Mouse (Mus musculus) liver, embryonic 16.5 days (tissue): ENCODE results near the gene Plcd4. TPM values are rescaled to one million over a fixed set of nuclear protein-coding genes. Genes with fewer than 3 reads are reported as not detected.

Experiments
- ATAC-seq: fragments of 200-750 bp; cut with Nextera tagmentation; 2 replicates; pipeline ENCODE4 v1.8.0; 2017; ENCODE audit warnings: low read depth, mild to moderate bottlenecking, moderate number of reproducible peaks, moderate library complexity
- H3K27ac ChIP-seq: fragments of 300-500 bp; sonication (generic); 2 replicates; pipeline ENCODE4 v1.5.1; 2014; ENCODE audit warnings: mild to moderate bottlenecking, low read length
- H3K27me3 ChIP-seq: fragments of 300-500 bp; sonication (generic); 2 replicates; pipeline ENCODE4 v1.6.1; 2014; ENCODE audit warnings: low read depth, low read length, mixed read lengths; ENCODE audit not compliant: control insufficient read depth, insufficient read depth
- H3K36me3 ChIP-seq: fragments of 300-500 bp; sonication (generic); 2 replicates; pipeline ENCODE4 v1.6.1; 2014; ENCODE audit warnings: mild to moderate bottlenecking; ENCODE audit not compliant: control insufficient read depth, insufficient read depth
- H3K4me1 ChIP-seq: fragments of 300-500 bp; sonication (generic); 2 replicates; pipeline ENCODE4 v1.6.1; 2014; ENCODE audit warnings: low read depth, low read length, mixed read lengths; ENCODE audit not compliant: control insufficient read depth
- H3K4me2 ChIP-seq: fragments of 300-500 bp; sonication (generic); 2 replicates; pipeline ENCODE4 v1.6.1; 2014; ENCODE audit warnings: low read depth, low read length, mixed read lengths
- H3K4me3 ChIP-seq: fragments of 300-500 bp; sonication (generic); 2 replicates; pipeline ENCODE4 v1.5.1; 2014; ENCODE audit warnings: low read depth, mild to moderate bottlenecking, low read length
- H3K9ac ChIP-seq: fragments of 300-500 bp; sonication (generic); 2 replicates; pipeline ENCODE4 v1.6.1; 2014; ENCODE audit warnings: low read depth, low read length
- H3K9me3 ChIP-seq: fragments of 300-500 bp; sonication (generic); replicated peaks from 2 replicates; pipeline ENCODE4 v1.6.1; 2016; ENCODE audit warnings: low read length; ENCODE audit not compliant: control insufficient read depth
- WGBS: fragments of 180-500 bp; shearing (Covaris S2); extraction: QIAGEN DNeasy Blood & Tissue Kit; methylation state at CpG from one replicate; pipeline ENCODE4 v1.1.7; 2014; ENCODE audit not compliant: insufficient replicate concordance; 5-methylcytosine and 5-hydroxymethylcytosine counted together
- polyA plus RNA-seq: library from polyadenylated mRNA; unstranded; fragments of >200 nt; fragmentation: Nextera tagmentation; extraction: Ambion mirVana; gene quantifications from 2 replicates; pipeline ENCODE4 v1.2.1, GENCODE M21; 2015

The Plcd4 gene
- polyA plus RNA-seq, 1 experiment from 2014 or later = 0.40 TPM

- Histone ChIP-seq H3K4me3 (no peak overlapping the region), H3K27me3 (no peaks in the 10 kb centered on the region), H3K36me3 (peaks cover 54% of the 10 kb centered on the region), H3K9ac (no peak overlapping the region), H3K4me2 (no peak overlapping the region), H3K27ac (no peak overlapping the region), H3K9me3 (no peaks in the 10 kb centered on the region), H3K4me1 (no peaks in the 10 kb centered on the region)
- ATAC-seq = no peak
- WGBS = 76% methylated on average over 4 of the region's 4 CpGs
These were observed 17.9 kb upstream of the Plcd4 start for GRCm38 (mm10) chr1:74524746-74525145.

- H3K9ac ChIP-seq = no peak overlapping the region
- peaks cover 44% of the 10 kb centered on the region for H3K36me3 ChIP-seq
- H3K9me3 ChIP-seq = no peaks in the 10 kb centered on the region
- H3K27me3 ChIP-seq = no peaks in the 10 kb centered on the region
- H3K27ac ChIP-seq = no peak overlapping the region
- peak; percentile 71 for ATAC-seq
- WGBS = 73% methylated on average over 7 of the region's 7 CpGs
- no peak overlapping the region for H3K4me3 ChIP-seq
- H3K4me2 ChIP-seq = no peak overlapping the region
- H3K4me1 ChIP-seq = no peaks in the 10 kb centered on the region
These were observed 14.1 kb upstream of the Plcd4 start for GRCm38 (mm10) chr1:74528589-74528988.

DNA sequence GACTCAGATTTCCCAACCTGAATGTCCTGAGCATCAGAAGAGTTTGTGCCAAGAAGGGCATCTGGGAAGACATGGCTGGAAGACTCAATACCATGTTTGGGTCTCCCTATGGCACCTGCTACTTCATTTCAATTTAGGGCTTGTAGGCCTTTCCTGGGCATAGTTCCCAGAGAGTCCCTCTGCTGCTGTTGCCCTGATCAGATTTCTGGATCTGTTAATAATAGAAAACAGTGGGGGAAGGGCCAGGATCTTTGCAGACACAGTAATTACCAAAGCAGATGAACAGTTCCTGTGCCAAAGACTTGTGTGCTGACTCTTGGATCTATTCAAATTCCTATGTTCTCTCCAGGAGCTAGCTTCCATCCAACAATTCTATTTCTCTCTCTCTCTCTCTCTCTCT is 4.0 kb upstream of the Plcd4 start:
- no peak for ATAC-seq
- Histone ChIP-seq H3K4me1 (no peaks in the 10 kb centered on the region), H3K36me3 (no peaks in the 10 kb centered on the region), H3K9me3 (no peaks in the 10 kb centered on the region), H3K27me3 (peaks cover 5% of the 10 kb centered on the region), H3K9ac (no peak overlapping the region), H3K27ac (no peak overlapping the region), H3K4me2 (no peak overlapping the region), H3K4me3 (no peak overlapping the region)

DNA sequence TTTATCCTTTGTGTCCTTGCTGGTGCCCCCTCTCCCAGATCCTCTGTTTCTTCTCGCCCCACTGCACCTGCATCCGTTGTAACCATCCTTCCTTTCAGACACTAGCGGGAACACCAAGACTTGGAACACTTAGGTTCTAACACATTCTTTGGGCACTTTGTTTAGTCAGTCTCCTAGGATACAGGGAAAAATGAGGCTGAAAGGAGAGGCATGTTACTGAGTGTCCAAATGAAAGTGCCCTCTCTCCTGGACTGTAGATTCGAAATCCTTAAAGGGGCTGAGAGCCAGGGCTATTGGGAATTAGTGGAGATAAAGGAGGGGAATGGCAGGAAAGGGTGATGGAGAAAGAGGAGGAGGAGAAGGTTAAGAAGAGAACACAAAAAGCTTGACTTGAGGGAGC is 1.5 kb downstream of the Plcd4 start, which contains the start of gene Usp37:
Gene Usp37, minus strand, starts transcription at position 101 of the 400 bp plus-strand sequence.
- no peak within 1 kb of the TSS for H3K9ac ChIP-seq
- H3K36me3 ChIP-seq = no peaks in the 10 kb centered on the region
- WGBS = 62% methylated on average over 4 of the region's 4 CpGs

GRCm38 (mm10) chr1:74559061-74559460 is 16.4 kb downstream of the Plcd4 start:
- Histone ChIP-seq H3K27me3 (no peaks in the 10 kb centered on the region), H3K9ac (no peak overlapping the region), H3K36me3 (no peaks in the 10 kb centered on the region), H3K4me3 (no peak overlapping the region), H3K4me2 (no peak overlapping the region), H3K27ac (no peak overlapping the region), H3K4me1 (no peaks in the 10 kb centered on the region), H3K9me3 (no peaks in the 10 kb centered on the region)
- 49% methylated on average over 5 of the region's 5 CpGs for WGBS
- no peak for ATAC-seq

More for the DNA sequence above, 1.5 kb downstream of the Plcd4 start, which contains the start of gene Usp37:
- Histone ChIP-seq H3K9me3 (no peaks in the 10 kb centered on the region), H3K4me1 (no peaks in the 10 kb centered on the region), H3K27ac (no peak within 1 kb of the TSS), H3K4me3 (no peak within 1 kb of the TSS), H3K27me3 (peaks cover 5% of the 10 kb centered on the region), H3K4me2 (no peak within 1 kb of the TSS)
- ATAC-seq = no peak

- Histone ChIP-seq H3K4me2 (no peak overlapping the region), H3K27me3 (no peaks in the 10 kb centered on the region), H3K9me3 (no peaks in the 10 kb centered on the region), H3K4me1 (no peaks in the 10 kb centered on the region), H3K27ac (no peak overlapping the region), H3K9ac (no peak overlapping the region), H3K4me3 (no peak overlapping the region), H3K36me3 (peaks cover 23% of the 10 kb centered on the region)
- WGBS = 61% methylated on average over 6 of the region's 6 CpGs
- ATAC-seq = no peak
These were observed 23.1 kb downstream of the Plcd4 start for GRCm38 (mm10) chr1:74565834-74566233.

DNA sequence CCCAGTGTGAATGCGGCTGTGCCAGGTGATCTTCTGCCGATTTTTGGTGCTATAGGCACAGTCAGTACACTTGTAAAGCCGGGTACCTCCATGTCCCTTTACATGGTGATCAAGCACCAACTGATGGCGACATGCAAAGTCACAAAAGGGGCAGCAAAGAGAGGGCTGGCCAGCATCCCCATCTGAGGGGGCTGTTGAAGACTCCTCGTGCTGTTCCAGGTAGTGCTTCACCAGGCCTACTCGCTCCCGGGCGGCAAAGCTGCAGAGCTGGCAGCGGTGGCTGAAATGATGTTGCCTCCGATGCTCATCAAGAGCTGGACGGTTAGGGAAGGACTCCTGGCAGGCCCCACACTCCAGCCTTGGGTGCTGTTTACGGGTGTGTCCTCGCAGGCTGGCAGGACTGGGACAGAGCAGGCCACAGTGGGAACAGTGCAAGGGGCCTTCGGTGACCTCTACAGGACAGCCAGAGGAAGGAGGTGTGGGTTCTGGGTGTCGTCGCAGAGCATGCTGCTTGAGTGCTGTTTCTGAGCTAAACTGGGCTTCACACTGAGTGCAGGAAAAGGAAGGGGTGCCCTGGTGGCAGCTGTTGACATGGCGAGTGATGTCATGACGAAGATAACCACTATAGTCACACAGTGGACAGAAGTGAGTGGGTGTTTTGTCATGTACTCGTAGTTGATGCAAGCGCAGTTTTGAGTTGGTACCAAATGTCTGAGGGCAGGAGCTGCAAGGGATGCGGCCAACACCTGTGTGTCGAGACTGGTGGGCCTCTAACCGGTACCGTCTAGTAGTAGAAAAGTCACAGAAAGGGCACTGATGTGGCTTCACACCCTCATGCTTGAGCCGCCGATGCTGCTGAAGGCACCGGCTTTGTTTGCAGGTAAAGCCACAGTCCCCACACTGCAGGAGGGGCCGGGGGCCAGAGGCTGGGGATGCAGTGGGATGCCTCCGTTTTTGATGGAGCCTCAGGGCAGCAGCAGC is 27.3 kb downstream of the Plcd4 start:
- Histone ChIP-seq H3K36me3 (peaks cover 42% of the 10 kb centered on the region), H3K4me2 (no peak overlapping the region), H3K9me3 (no peaks in the 10 kb centered on the region), H3K4me1 (no peaks in the 10 kb centered on the region), H3K27ac (no peak overlapping the region), H3K27me3 (no peaks in the 10 kb centered on the region), H3K9ac (no peak overlapping the region), H3K4me3 (no peak overlapping the region)
- 83% methylated on average over 29 of the region's 29 CpGs for WGBS
- ATAC-seq = no peak

DNA sequence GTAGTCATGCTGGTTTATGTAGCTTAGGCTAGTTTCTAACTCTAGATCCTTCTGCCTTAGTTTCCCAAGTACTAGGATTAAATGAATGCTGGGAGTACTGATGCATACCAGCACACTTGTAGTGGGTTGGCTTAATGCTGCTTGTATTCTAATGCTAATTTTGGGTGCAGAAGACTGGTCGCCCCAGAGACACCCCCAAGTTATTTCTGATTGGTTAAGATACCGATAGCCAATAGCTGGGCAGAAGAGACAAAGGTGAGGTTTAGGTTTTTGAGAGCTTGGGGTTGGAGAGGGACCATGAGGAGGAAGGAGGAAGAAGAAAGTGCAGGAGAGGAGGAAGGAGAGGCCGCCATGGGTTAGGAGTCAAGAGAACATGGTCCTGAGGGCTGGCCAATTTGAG is 39.9 kb downstream of the Plcd4 start:
- Histone ChIP-seq H3K36me3 (peaks cover 3% of the 10 kb centered on the region; the same call in 1 of the 2 replicates), H3K4me1 (peaks cover 16% of the 10 kb centered on the region)
- 76% methylated on average over 3 of the region's 3 CpGs for WGBS

More for the DNA sequence above, 39.9 kb downstream of the Plcd4 start:
- no peak for ATAC-seq
- no peak overlapping the region for H3K4me2 ChIP-seq
- no peak overlapping the region for H3K9ac ChIP-seq
- H3K27me3 ChIP-seq = no peaks in the 10 kb centered on the region
- no peaks in the 10 kb centered on the region for H3K9me3 ChIP-seq
- H3K27ac ChIP-seq = no peak overlapping the region
- H3K4me3 ChIP-seq = no peak overlapping the region
